Mouse (Mus musculus) spleen, adult 2 months (tissue): ENCODE data around the gene Prr36. TPM values are rescaled to one million over a fixed set of nuclear protein-coding genes. Genes with fewer than 3 reads are reported as not detected.

Experiments used
- DNase-seq, 2 experiments: peaks; one replicate each; pipeline versions ENCODE4 v3.0.0 to v3.0.0-alpha.2; 2012 to 2021; ENCODE audit warnings: low spot score in 2 of 2, low read depth in 1 of 2
- H3K27ac ChIP-seq: fragments of 200-500 bp; 2 replicates; pipeline ENCODE4 v1.5.1; 2012; ENCODE audit warnings: low read length, inconsistent platforms; ENCODE audit not compliant: insufficient read depth
- H3K27me3 ChIP-seq: fragments of 200-500 bp; 2 replicates; pipeline ENCODE4 v1.6.1; 2012; ENCODE audit warnings: mild to moderate bottlenecking, moderate library complexity, low read length, inconsistent platforms; ENCODE audit not compliant: control insufficient read depth, insufficient read depth
- H3K36me3 ChIP-seq: fragments of 200-500 bp; 2 replicates; pipeline ENCODE4 v1.6.1; 2012; ENCODE audit warnings: mild to moderate bottlenecking, low read length, inconsistent platforms; ENCODE audit not compliant: control insufficient read depth, insufficient read depth
- H3K4me1 ChIP-seq: fragments of 200-500 bp; 2 replicates; pipeline ENCODE4 v1.6.1; 2011; ENCODE audit warnings: inconsistent platforms; ENCODE audit not compliant: control insufficient read depth, insufficient read depth, insufficient read length
- H3K4me3 ChIP-seq: fragments of 200-500 bp; 2 replicates; pipeline ENCODE4 v1.5.1; 2011; ENCODE audit warnings: mild to moderate bottlenecking, inconsistent platforms; ENCODE audit not compliant: insufficient read depth, insufficient read length; ENCODE audit errors: extremely low read depth
- CTCF ChIP-seq: fragments of 200-500 bp; IDR thresholded peaks from 2 replicates; pipeline ENCODE4 v1.5.1; 2011; ENCODE audit warnings: mild to moderate bottlenecking, inconsistent platforms; ENCODE audit not compliant: insufficient read depth, insufficient read length, insufficient replicate concordance; ENCODE audit errors: extremely low read depth
- POLR2A ChIP-seq: fragments of 200-500 bp; IDR thresholded peaks from 2 replicates; pipeline ENCODE4 v1.6.1; 2011; ENCODE audit warnings: low read depth, low read length, inconsistent platforms
- WGBS: fragments of 180-500 bp; shearing (Covaris S2); methylation state at CpG from one replicate; pipeline ENCODE4 v1.1.7; 2018; 5-methylcytosine and 5-hydroxymethylcytosine counted together
- polyA plus RNA-seq: library from polyadenylated mRNA; depleted of rRNA; stranded (reverse); fragments of >200 nt; gene quantifications from 2 replicates; pipeline ENCODE4 v1.2.3, GENCODE M21; 2012; rRNA removed

Gene Prr36
- 0.14 and 0.16 TPM in 2 replicates for polyA plus RNA-seq

GRCm38 (mm10) chr8:4216791-4217621 is at the start of gene Prr36:
Gene Prr36, minus strand, starts transcription at chr8:4217459.
- H3K27me3 ChIP-seq, result peaks cover 13% of the 10 kb centered on the region
- H3K4me1 ChIP-seq, result peaks cover 14% of the 10 kb centered on the region

GRCm38 (mm10) chr8:4265160-4265914 is 48.1 kb upstream of the Prr36 start:
- no peak for TF ChIP-seq CTCF
- no peak for TF ChIP-seq POLR2A
- H3K36me3 ChIP-seq, result peaks cover 38% of the 10 kb centered on the region
- no peak overlapping the region for H3K27ac ChIP-seq
- H3K4me3 ChIP-seq, result no peak overlapping the region
- no peaks in the 10 kb centered on the region for H3K27me3 ChIP-seq
- WGBS, result 92% methylated on average over 15 of the region's 15 CpGs
- no peak for DNase-seq
- H3K4me1 ChIP-seq, result no peaks in the 10 kb centered on the region

More at GRCm38 (mm10) chr8:4216791-4217621, at the start of gene Prr36:
- TF ChIP-seq POLR2A (no peak), CTCF (no peak)
- H3K36me3 ChIP-seq, result no peaks in the 10 kb centered on the region
- DNase-seq, result no peak
- no peak within 1 kb of the TSS; the same call in 1 of the 2 replicates for H3K4me3 ChIP-seq
- no peak within 1 kb of the TSS for H3K27ac ChIP-seq
- WGBS, result 7% methylated on average over 44 of the region's 44 CpGs

- WGBS, result 77% methylated on average over 8 of the region's 8 CpGs
- no peak for DNase-seq
- Histone ChIP-seq H3K4me3 (no peak overlapping the region), H3K36me3 (peaks cover 32% of the 10 kb centered on the region), H3K4me1 (peaks cover 11% of the 10 kb centered on the region; the same call in 1 of the 2 replicates), H3K27ac (no peak overlapping the region), H3K27me3 (no peaks in the 10 kb centered on the region)
- TF ChIP-seq CTCF, result no peak
- no peak for TF ChIP-seq POLR2A
Observed at GRCm38 (mm10) chr8:4263105-4263791, 46.0 kb upstream of the Prr36 start.

- TF ChIP-seq CTCF, result no peak
- no peak for TF ChIP-seq POLR2A
- peaks cover 16% of the 10 kb centered on the region for H3K36me3 ChIP-seq
- no peak overlapping the region for H3K27ac ChIP-seq
- no peak for DNase-seq
- no peaks in the 10 kb centered on the region for H3K27me3 ChIP-seq
- 93% methylated on average over 4 of the region's 4 CpGs for WGBS
- H3K4me1 ChIP-seq, result peaks cover 11% of the 10 kb centered on the region
- H3K4me3 ChIP-seq, result no peak overlapping the region
Observed at GRCm38 (mm10) chr8:4259805-4260170, 42.5 kb upstream of the Prr36 start.

- no peak for TF ChIP-seq POLR2A
- Histone ChIP-seq H3K27ac (no peak within 1 kb of the TSS), H3K4me3 (peak within 1 kb of the TSS; percentile 55), H3K4me1 (peaks cover 11% of the 10 kb centered on the region), H3K36me3 (peaks cover 15% of the 10 kb centered on the region), H3K27me3 (no peaks in the 10 kb centered on the region)
- DNase-seq, result peak; percentile 58 to 94
- 12% methylated on average over 32 of the region's 33 CpGs for WGBS
Observed at GRCm38 (mm10) chr8:4259125-4259804, 42.0 kb upstream of the Prr36 start, which contains the start of gene Ctxn1. Gene Ctxn1, minus strand, starts transcription at chr8:4259274.

- Histone ChIP-seq H3K27ac (no peak overlapping the region), H3K4me1 (peaks cover 12% of the 10 kb centered on the region), H3K27me3 (no peaks in the 10 kb centered on the region), H3K4me3 (peak overlapping the region; percentile 55; the same call in 1 of the 2 replicates), H3K36me3 (peaks cover 12% of the 10 kb centered on the region)
- TF ChIP-seq POLR2A, result no peak
- TF ChIP-seq CTCF, result no peak
- WGBS, result 1% methylated on average over 29 of the region's 32 CpGs
- no peak for DNase-seq
Observed at GRCm38 (mm10) chr8:4258678-4259077, 41.4 kb upstream of the Prr36 start.
